Mouse (Mus musculus): ENCODE measurements around the gene Fmo2. TPM values are rescaled to one million over a fixed set of nuclear protein-coding genes. Genes with fewer than 3 reads are reported as not detected.

The Fmo2 gene
- polyA plus RNA-seq, 3 experiments from 2014 or later = not detected

DNA sequence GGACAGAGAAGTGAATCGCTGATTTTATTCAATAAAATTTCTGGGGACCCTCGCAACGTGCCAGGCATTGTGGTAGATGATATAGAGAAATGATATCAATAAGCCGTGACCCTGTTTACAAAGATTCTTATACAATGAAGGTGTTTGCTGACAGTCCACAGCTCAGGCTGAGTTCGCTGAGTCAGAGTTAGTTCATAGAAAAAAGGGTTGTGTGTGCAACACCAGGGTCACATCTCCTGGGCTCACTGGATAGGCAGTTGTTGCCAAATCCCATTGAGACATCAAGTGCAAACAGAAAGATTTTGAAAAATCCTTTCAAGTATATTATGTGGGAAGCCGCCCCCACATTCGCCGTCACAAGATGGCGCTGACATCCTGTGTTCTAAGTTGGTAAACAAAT is 58.3 kb downstream of the Fmo2 start:
- no peak for ATAC-seq

DNA sequence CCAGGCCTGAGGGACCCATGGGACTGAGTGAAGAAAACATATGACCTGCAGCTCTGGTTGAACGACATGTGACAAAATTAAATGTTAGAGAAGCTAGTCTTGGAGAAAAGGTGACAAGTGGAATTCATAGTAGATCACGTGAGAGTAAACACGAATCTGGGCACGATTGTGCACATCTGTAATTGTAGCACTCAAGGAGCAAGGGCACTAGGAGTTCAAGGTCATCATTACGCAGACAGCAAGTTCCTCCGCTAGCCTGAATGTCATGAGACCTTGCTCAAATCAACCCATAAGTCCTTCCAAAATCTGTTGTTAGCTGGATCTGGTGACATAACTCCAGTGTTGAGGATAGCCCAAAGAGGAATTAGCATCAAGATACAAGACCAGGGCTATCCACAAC is 59.5 kb downstream of the Fmo2 start:
- ATAC-seq = no peak

GRCm38 (mm10) chr1:162834342-162834741 is 64.2 kb downstream of the Fmo2 start:
- ATAC-seq = no peak

GRCm38 (mm10) chr1:162832574-162832953 is 66.0 kb downstream of the Fmo2 start:
- no peak for ATAC-seq

DNA sequence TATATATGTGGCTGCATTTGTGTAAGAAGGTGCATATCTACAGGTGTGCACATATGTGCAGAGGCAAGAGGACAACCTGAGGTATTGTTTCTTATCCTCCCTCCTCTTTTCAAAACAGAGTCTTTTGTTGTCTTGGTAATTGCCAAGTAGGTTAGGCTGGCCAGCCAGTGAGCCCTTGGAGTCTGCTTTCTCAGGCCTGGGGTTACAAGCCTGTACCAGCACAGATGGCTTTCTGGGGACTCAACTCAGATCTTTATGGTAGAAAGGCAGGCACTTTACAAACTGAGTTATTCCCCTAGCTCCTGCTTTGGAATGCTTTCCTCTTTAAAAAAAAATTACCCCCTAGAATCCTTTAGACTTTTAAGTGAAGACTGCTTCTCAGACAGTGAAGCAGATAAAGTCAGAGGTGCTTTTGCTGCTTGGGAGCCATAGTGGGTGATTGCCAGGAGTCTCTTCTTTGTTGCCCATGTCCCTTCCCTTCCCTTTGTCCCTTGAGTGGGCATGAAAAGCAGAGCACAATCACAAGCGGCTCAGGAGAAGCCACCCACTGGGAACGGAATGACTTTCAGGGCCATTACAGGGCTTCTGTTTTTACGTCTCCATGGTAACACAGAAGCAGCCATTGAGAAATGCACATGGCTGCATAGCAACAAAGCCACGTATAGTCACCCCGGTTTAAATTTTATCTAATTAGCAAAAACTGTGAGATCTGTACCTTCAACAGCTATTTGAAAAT is 66.5 kb downstream of the Fmo2 start:
- no peak for ATAC-seq

Other genes with a start within 250 kb of the Fmo2 start
- gene Myocos, start 240.5 kb downstream of the Fmo2 start, polyA plus RNA-seq (2017; shearing (Covaris generic)) = not detected
- 100 to 1,000 TPM; 214 to 351 (median 255) TPM for gene Prrc2c, start 158.2 kb downstream of the Fmo2 start, polyA plus RNA-seq (2017; shearing (Covaris generic))
- not detected for gene Fmo4, start 84.8 kb downstream of the Fmo2 start, polyA plus RNA-seq (2017; shearing (Covaris generic))
- 1 to 10 TPM in 1 of 3 experiments, under 1 TPM in 1, not detected in 1; 0.32 to 6.2 TPM for gene Fmo1, start 32.1 kb downstream of the Fmo2 start, polyA plus RNA-seq (2017; shearing (Covaris generic))
- not detected for gene Fmo6, start 38.8 kb upstream of the Fmo2 start, polyA plus RNA-seq (2017; shearing (Covaris generic))
- not detected for gene Fmo3, start 85.8 kb upstream of the Fmo2 start, polyA plus RNA-seq (2017; shearing (Covaris generic))
- gene Mroh9, start 186.9 kb upstream of the Fmo2 start, polyA plus RNA-seq (2017; shearing (Covaris generic)) = not detected